Mouse (Mus musculus) frontal cortex, adult 2 months (tissue): Measurements from ENCODE around the gene Noxo1. TPM values are rescaled to one million over a fixed set of nuclear protein-coding genes. Genes with fewer than 3 reads are reported as not detected.
A peak's percentile ranks its signal among the peaks of the same experiment; 100 is the strongest.
"Not testable (repeated sequence)": the region's sequence is repeated elsewhere in the genome, so short reads cannot be mapped to it uniquely, and the experiment has no call there.

Source experiments
- DNase-seq, 2 experiments: peaks; one replicate each; pipeline ENCODE4 v3.0.0; 2022; ENCODE audit warnings: low spot score in 1 of 2; ENCODE audit errors: extremely low spot score in 1 of 2
- polyA plus RNA-seq: library from polyadenylated mRNA; depleted of rRNA; stranded (reverse); fragments of >200 nt; gene quantifications from 2 replicates; pipeline ENCODE4 v1.2.3, GENCODE M21; 2012

Noxo1 gene
- polyA plus RNA-seq, 1 experiment = 6.7 TPM

DNA sequence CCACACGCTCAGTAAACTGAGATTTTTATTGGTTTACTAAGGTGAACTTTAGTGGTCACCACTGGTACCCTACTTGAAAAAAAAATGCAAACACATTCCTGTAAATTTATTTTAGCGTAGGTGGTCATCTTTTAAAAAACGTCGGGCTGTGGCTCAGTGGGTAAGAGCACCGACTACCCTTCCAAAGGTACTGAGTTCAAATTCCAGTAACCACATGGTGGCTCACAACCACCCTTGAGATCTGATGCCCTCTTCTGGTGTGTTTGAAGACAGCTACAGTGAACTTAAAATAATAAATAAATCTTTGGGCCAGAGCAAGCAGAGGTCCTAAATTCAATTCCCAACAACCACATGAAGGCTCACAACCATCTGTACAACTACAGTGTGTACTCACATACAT, 22.9 kb downstream of the Noxo1 start:
- DNase-seq = not testable (repeated sequence)

DNA sequence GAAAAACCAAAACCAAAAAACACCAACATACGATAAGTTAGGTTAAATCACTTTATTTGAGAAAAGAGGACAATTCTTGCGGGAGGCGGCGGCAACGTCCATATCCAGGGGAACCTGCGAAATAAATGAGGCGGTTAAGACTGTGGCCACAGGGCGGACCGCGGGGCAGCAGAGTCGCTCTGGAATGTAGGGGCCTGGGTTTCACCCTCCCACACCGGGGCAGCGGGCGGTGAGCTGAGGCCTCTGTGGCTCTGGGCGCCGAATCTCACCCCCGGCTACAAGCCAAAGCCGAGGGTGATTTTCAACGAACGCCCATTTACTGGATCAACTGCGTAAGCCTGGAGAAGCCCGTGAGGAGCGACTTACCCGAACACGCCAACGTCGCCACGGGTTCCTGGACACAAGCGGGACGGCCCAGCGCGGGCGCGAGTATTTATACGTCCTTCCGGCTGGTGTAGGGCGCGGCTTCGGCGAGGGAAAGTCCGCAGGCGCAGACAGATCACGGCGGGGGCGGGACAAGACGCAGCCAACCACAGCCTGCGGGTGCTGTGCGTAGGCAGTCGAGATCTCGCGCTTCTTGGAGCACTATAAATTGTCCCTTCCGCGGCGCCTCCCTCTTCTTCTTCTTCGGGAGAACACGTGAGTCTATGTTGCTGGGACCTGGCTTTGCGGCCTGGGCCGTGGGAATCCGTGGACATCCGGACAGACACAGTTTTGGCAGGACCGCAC, 23.6 kb downstream of the Noxo1 start:
- DNase-seq = peak; percentile 98 to 99

DNA sequence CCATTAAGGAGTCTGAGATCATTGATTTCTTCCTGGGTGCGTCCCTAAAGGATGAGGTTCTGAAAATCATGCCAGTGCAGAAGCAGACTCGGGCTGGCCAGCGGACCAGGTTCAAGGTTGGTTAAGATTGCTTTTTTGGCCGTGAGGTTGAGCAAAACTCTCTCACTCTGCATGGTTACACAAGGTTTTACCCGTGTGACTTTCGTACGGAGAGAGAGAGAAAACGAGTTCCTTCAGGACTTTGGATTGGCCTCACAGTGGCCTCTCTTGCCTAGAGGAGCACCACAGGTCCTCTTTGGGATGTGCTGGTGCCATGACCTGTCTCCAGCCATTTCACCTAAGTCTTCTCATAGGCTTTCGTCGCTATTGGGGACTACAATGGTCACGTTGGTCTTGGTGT, 24.6 kb downstream of the Noxo1 start:
- not testable (repeated sequence) for DNase-seq

DNA sequence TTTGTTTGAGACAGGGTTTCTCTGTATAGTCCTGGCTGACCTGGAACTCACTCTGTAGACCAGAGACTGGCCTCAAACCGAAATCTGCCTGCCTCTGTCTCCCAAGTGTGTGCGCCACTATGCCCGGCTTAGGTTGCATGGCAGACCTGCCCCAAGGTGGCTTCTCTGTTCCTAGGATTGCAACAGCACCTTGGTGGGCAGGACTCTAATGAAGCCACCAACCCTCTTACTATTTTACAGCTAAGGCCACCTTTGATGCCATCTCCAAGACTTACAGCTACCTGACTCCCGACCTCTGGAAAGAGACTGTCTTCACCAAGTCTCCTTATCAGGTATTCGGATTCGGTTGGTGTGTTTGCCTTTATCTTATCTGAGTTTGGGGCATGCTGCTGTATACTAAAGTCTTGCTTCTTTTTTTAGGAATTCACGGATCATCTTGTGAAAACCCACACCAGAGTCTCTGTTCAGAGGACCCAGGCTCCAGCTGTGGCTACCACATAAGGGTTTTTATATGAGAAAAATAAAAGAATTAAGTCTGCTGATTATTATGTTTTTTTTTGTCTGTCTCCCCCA, 25.4 kb downstream of the Noxo1 start:
- not testable (repeated sequence) for DNase-seq

DNA sequence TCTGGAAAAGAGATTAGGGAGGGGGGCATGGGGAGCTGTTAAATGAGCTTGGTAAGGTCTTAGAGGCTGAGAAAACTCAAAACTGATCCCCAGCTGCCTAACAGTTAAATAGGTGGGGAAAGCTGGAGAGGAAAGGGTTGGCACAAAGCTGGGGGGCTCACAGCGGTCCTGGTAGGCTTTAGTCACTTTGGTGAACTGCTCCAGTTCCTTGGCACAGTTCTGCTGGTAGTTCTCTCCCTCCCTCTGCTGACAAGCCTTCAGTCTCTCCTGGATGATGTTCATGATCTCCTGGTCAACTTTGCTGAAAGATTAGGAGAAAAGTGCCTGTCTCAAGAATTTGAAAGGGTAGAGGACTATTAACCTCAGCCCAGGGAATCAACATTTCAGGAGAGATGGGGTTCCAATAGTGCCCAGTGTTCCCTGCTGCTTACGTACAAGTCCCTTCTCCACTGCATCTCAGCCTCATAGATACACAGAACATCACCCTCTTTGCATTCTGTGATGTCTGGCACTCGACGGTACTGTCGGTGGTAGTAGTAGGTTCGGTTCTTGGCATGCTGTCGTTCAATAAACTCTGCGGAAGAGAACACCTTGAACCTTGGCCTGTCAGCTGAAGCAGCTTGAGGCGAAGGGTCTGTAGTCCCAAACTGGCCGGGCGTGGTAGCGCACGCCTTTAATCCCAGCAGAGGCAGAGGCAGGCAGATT, 26.3 kb downstream of the Noxo1 start:
- DNase-seq = no peak

DNA sequence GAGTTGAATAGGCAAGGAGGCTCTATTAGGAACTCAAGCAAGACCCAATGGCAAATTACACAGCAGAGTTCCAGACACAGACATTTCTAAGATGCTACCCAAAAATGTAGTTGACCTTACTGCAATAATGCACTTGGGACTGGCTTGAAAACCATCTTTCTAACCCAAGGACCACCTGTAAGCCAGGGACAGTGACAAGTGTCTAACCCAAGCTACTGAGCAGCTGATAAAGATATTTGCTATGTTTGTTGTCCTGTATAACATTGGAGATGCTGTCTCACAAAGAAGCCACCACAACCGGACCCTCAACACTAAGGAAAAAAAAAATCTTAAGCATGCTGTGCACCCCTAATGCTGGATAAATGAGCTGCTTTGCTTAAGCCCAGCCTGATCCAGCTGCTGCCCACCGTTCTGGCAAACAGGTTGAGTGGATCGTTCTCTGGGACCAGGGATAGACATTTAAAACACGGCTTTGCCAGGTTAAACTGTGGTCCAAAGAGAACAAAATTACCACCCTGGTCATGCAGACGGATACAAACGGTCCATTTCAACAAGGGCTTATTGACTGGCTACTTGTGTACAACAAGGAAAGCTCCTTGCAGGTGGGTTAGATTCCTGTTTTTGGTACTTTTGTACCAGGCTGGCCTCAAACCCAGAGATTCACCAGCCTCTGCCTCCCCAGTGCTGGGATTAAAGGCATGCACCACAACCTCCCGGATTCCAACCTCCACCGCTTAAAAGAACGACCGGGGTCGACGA, 27.3 kb downstream of the Noxo1 start:
- no peak for DNase-seq

DNA sequence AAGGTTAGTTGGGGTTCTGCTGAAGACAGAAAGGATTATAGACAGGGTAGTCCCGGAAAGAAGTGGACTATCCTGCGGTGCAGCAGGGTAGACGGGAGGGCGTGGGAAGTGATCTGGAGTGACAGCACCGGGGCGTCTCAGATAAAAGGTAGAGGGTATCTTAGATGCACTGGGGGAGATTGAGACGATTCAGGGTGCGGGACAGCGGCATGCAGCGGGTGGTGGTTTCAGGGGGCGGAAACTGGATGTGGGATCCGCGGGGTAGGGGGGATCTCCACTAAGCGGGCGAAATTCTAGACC, 27.8 kb downstream of the Noxo1 start:
- peak in 1 of 2 experiments; percentile 23 for DNase-seq

DNA sequence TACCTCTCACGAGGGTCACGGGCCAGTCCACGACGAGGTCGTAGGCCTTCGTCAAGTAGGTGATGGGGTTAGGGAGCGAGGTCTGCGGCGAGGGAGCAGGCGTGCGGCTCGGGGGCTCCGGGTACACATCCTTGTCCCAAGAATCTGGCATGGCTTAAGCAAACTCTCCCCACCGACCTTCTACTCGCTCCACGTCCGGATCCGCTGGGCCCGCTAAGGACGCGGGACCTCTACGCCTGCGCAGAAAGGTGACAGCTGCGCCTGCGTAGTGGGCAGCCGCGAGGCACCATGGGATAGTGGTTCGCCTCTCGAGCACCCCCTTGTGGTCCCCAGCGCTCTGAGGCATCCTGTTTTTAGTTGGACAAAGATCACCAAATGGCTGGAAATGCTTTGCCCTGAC, 28.1 kb downstream of the Noxo1 start, which contains the start of gene Ndufb10:
Ndufb10 (minus strand) TSS at position 295 of the 400 bp plus-strand sequence.
- peak; percentile 83 to 99 for DNase-seq

DNA sequence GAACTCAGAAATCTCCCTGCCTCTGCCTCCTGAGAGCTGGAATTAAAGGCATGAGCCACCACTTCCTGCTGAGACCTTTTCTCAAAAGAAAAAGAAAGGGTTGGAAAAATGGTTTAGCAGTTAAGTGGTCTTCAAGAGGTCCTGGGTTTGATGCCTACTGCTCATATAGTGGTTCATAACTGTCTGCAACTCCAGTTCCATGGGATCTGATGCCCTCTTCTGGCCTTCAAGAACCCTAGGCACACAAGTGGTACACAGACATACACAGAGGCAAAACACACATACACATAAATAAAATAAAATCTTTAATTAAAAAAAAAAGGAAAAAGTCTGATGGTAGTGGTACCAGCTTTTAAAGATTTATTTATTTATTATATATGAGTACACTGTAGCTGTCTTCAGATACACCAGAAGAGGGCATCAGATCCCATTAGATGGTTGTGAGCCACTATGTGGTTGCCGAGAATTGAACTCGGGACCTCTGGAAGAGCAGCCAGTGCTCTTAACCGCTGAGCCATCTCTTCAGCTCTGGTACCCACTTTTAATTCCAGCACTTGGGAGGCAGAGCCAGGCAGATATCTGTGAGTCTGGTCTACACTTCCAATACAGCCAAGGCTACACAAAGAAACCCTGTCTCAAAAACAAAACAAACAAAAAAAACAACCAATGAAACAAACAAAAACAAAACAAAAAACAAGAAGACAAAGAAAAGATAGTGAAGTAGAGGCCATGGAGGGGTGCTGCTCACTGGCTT, 29.8 kb downstream of the Noxo1 start:
- DNase-seq = no peak

DNA sequence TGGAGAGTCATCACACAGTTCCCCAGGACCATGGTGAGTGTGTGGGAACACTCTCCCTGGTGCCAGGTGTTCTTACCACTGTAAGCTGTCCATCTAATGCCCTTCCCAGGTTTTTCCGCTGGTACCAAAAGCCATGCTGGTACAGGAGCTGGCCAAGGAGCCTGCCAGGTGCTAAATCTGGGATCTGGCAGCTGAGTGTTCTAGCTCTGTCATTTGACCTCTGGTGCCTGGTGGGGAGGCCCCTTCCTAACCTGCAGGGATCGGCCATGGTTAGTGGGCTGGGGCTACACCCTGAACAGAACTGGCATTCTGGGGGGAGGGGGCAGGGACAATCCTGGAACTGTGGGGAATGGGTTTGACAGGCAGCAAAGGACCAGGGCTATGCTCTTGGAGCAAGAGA, 31.6 kb downstream of the Noxo1 start, which contains the start of gene Rpl3l:
Rpl3l (plus strand) TSS at position 203 of the 400 bp plus-strand sequence.
- no peak for DNase-seq

DNA sequence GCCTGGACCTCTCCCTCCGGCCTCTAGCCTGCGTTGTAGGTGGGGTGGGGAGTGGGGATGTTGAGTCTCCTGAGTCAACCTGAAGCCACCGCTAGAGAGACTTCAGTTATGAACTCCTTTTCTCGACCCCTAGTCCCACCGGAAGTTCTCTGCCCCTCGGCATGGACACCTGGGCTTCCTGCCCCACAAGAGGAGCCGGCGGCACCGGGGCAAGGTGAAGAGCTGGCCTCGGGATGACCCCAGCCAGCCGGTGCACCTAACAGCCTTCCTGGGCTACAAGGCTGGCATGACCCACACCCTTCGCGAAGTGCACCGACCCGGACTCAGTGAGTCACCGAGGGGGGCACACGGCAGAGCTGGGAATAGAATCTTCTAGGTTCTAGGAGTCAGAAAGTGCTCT, 32.1 kb downstream of the Noxo1 start:
- no peak for DNase-seq

DNA sequence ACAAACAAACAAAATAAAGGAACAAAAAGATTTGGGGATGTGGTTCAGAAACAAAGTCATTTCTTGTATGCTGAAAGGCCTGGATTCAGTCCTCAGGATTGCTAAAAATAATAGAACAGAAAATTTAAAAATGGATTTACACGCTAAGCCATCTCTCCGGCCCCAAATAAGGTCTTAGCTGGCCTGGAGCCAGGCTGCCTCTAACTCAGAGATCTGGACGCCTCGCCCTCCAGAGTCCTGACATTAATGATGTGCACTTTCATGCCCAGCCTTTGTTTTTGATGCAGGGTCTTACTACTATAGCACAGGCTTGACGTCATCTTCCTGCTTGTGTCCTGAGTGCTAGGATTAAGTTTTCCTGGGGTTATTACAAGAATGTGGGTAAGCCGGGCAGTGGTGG, 33.0 kb downstream of the Noxo1 start:
- no peak for DNase-seq

DNA sequence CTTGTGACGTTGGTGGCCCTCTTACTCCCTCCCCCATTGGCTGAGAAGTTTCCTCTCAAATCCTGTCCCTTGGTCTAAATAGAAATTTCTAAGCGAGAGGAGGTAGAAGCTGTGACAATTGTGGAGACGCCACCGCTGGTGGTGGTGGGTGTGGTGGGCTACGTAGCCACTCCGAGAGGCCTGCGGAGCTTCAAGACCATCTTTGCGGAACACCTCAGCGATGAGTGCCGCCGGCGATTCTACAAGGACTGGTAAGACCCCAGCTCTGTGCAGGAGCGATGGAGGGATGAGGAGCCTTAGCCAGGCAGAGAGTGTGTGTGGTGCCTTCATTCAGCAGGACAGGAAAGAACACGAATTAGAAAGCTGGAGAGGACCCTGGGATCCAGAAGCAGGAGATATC, 34.8 kb downstream of the Noxo1 start:
- DNase-seq = no peak

DNA sequence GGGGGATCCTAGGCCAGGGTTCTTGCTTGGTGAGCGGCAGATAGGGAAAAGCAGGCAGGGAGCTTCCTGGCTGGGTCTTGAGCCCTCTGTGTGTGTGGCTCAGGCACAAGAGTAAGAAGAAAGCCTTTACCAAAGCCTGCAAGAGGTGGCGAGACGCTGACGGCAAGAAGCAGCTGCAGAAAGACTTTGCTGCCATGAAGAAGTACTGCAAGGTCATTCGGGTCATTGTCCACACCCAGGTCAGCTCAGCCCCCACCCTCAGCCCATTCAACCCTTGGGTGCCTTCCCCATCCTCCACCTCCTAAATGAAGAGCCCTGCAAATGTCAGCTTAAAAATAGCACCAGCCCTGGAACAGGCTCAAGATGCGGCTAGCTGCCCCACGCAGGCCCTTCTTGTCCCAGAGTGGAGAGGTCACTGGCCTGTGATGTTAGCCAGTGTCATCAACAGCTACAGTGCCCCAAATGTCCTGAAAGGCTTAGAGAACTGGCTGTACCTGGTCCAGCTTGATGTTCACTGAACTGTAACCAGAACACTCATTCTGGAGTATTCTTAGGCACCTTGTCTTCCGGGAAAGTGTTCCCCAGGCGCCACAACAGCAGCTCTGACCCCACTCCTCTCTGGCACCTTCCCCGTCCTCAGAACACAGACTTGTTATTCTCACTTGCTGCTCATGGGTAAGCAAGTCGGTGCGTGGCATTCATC, 36.4 kb downstream of the Noxo1 start:
- DNase-seq = no peak

DNA sequence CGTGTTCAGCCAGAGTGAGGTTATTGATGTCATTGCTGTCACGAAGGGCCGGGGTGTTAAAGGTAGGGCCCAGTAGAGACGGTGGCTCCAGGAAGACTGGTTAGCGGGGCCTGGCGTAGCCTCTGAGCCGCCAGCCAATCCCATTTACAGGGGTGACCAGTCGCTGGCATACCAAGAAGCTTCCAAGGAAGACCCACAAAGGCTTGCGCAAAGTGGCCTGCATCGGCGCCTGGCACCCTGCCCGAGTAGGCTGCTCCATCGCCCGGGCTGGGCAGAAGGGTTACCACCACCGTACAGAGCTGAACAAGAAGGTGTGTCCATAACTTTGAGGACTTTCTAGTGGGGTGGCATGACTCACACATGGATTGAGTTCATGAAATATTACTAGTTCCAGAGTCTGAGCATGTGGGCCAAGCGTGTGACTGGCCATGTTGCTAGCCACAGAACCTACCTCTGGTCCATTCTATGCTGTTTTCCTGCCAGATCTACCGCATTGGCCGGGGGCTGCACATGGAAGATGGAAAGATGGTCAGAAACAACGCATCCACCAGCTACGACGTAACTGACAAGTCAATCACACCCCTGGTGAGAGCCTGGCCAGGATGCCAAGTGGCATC, 37.5 kb downstream of the Noxo1 start:
- DNase-seq = no peak

DNA sequence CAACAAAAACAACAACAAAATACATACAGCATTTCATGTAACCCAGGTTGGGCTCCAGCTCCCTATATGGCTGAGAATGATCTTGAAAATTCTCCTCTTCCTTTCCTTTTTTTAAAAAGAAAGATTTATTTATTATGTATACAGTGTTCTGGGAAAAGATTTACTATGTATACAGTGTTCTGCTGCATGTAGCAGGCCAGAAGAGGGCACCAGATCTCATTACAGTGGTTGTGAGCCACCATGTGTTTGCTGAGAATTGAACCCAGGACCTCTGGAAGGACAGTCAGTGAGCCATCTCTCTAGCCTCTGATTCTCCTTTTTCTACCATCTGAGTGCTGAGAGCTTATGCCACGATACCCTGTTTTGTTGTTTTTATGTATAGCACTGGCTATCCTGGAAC, 38.5 kb downstream of the Noxo1 start:
- DNase-seq = no peak

DNA sequence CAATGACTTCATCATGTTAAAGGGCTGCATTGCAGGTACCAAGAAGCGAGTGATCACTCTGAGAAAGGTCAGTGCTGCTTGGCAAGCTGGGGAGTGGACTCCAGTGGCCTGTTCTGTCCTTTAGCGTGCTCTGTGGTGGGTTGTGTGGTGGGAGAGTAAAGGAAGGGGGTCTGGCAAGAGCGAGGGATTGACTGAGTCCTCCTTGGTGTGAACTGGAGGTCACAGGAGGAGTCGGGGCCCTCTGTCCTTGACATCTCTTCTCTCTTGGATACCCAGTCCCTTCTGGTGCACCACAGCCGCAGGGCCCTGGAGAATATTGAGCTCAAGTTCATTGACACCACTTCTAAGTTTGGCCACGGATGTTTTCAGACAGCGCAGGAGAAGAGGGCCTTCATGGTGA, 39.4 kb downstream of the Noxo1 start:
- no peak for DNase-seq

DNA sequence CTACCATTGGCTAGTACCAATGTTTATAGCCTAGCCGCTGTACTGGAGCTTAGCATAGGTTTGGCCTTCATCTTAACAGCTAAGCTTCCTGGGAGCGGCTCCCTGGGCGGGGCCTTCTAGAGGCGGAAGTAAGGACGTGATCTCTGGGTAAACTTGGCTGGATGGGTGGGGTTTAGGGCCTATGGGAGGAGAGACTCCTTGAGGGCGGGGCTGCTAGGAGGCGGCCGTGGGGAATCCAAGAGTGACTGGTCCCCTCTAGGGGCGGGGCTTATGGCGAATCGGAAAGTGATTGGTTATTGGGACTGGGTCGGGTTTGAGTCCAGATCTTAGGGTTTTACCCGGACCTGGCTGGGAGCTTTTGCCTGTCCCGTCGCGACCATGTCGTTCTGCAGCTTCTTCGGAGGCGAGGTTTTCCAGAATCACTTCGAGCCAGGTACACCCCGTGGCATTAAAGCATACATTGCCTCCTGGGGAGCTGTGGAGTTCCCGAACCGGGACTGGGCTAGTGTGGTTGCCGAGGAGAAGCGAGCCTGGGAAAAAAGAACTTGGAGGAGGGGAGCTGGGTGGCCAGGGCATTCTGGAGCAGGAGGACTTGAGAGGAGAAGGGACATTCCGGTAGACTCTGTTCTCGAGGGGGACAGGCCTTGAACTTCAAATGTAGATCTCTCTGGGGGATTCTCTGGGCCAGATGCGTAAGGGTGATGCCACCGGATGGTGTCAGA, 40.5 kb downstream of the Noxo1 start, which contains the start of gene Msrb1:
Msrb1 (plus strand) TSS at position 313 of the 722 bp plus-strand sequence.
- peak; percentile 91 to 95 for DNase-seq
